In the genomic region with DNA sequence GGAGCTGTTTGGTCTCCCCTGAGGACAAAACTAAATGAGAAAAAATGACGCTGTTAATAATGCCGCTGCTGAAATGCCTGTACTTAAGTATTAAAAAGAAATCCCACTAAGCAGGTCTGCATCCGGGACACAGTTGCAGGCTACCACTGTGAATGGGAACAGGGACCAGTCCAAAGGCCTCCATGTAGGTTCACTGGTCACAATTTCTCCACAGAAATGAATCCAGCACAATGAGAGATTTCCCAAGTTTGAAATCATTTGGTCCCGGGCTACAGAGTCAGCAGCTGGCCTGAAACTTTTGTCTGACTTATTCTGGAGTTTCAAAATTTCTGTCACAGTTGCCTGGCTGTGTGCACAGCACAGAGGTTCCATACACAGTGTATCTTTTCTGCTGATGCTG, we compare ENCODE assay signal across 10 mouse cellular contexts.
A peak's percentile ranks its signal among the peaks of the same experiment; 100 is the strongest.
DNase-seq lines count a peak whose midpoint lies in the region; ATAC-seq and TF ChIP-seq lines count a peak whose summit lies in the region.
"Had no signal": no experiment of that assay in that cellular context is flagged by ENCODE, and none has a peak within 500 bp of the region (broad histone marks: within the 10 kb centered on the region; RNA-seq: fewer than 3 reads in every experiment).

No protein-coding gene starts in this region.

- H3K27ac ChIP-seq in heart, adult 2 months = peak overlapping the region; percentile 100
- H3K27ac ChIP-seq in embryonic facial prominence, embryonic 10.5 days (replicated peaks) = peak overlapping the region; percentile 69
- peak overlapping the region; percentile 17 for H3K27ac ChIP-seq in hindbrain, embryonic 11.5 days (ENCODE audit: low read depth, low read length)
- peak overlapping the region; percentile 25 for H3K27ac ChIP-seq in midbrain, embryonic 11.5 days (ENCODE audit: low read depth, low read length)

- H3K9me3 ChIP-seq in embryonic facial prominence, embryonic 10.5 days = no peaks in the 10 kb centered on the region
- H3K9me3 ChIP-seq in hindbrain, embryonic 11.5 days (ENCODE audit: control insufficient read depth, low read length) = no peaks in the 10 kb centered on the region
- no peaks in the 10 kb centered on the region for H3K9me3 ChIP-seq in midbrain, embryonic 11.5 days (ENCODE audit: control insufficient read depth, low read length)

- WGBS in heart, adult 2 months = 7% methylated on average over 4 of the region's 4 CpGs
- 26% methylated on average over 4 of the region's 4 CpGs for WGBS in embryonic facial prominence, embryonic 10.5 days
- 27% methylated on average over 4 of the region's 4 CpGs for WGBS in hindbrain, embryonic 11.5 days
- 18% methylated on average over 4 of the region's 4 CpGs for WGBS in midbrain, embryonic 11.5 days

- no peaks in the 10 kb centered on the region for H3K27me3 ChIP-seq in heart, adult 2 months (ENCODE audit: control insufficient read depth, insufficient read depth, low read length)
- 0 out of 2 replicates have a peak, but pooled peaks cover 6% of the 10 kb centered on the region for H3K27me3 ChIP-seq in embryonic facial prominence, embryonic 10.5 days (replicated peaks; ENCODE audit: low read depth, poor library complexity, severe bottlenecking)
- H3K27me3 ChIP-seq in hindbrain, embryonic 11.5 days (ENCODE audit: control insufficient read depth, insufficient read depth, low read length) = no peaks in the 10 kb centered on the region
- H3K27me3 ChIP-seq in midbrain, embryonic 11.5 days (ENCODE audit: control insufficient read depth, insufficient read depth, low read length) = no peaks in the 10 kb centered on the region

- no peak for TF ChIP-seq CTCF in heart, adult 2 months (IDR thresholded peaks at IDR 0.05)

- H3K4me1 ChIP-seq in heart, adult 2 months (ENCODE audit: control insufficient read depth, insufficient read depth, low read length) = peaks cover 6% of the 10 kb centered on the region
- peaks cover 78% of the 10 kb centered on the region for H3K4me1 ChIP-seq in embryonic facial prominence, embryonic 10.5 days
- H3K4me1 ChIP-seq in hindbrain, embryonic 11.5 days (replicated peaks; ENCODE audit: control insufficient read depth, insufficient read depth, low read length) = peaks cover 2% of the 10 kb centered on the region; the same call in 1 of the 2 replicates
- H3K4me1 ChIP-seq in midbrain, embryonic 11.5 days (ENCODE audit: control insufficient read depth, insufficient read depth, low read length) = peaks cover 51% of the 10 kb centered on the region

- peak overlapping the region; percentile 24; the same call in 1 of the 2 replicates for H3K4me2 ChIP-seq in hindbrain, embryonic 11.5 days (replicated peaks; ENCODE audit: low read depth, low read length)
- H3K4me2 ChIP-seq in midbrain, embryonic 11.5 days = peak overlapping the region; percentile 19; the same call in 1 of the 2 replicates

- no peak for TF ChIP-seq POLR2A in heart, adult 2 months (IDR thresholded peaks at IDR 0.05; ENCODE audit: insufficient read depth, low read depth, low read length)

- no peaks in the 10 kb centered on the region for H3K79me2 ChIP-seq in heart, adult 2 months (replicated peaks; ENCODE audit: control insufficient read depth, insufficient read depth, low read length)

- TF ChIP-seq EP300 in heart, adult 2 months (IDR thresholded peaks at IDR 0.05; ENCODE audit: insufficient read depth, low read depth, low read length) = no peak

- intact Hi-C loops in heart, adult 2 months (cut with DNase I) = loop anchor here (5.0 to 10.0 kb wide), 2 partner anchors 192 to 445 kb away; no protein-coding TSS in a partner anchor
- intact Hi-C loops in heart, postnatal 25 days (cut with DNase I) = loop anchor here (2.0 to 5.0 kb wide), 3 partner anchors 27 to 442 kb away; no protein-coding TSS in a partner anchor

- peak overlapping the region; percentile 69 for H3K4me3 ChIP-seq in heart, adult 2 months
- no peak overlapping the region for H3K4me3 ChIP-seq in embryonic facial prominence, embryonic 10.5 days
- no peak overlapping the region for H3K4me3 ChIP-seq in hindbrain, embryonic 11.5 days (ENCODE audit: low read depth, low read length)
- H3K4me3 ChIP-seq in midbrain, embryonic 11.5 days (ENCODE audit: low read depth, low read length) = no peak overlapping the region

- peak overlapping the region; percentile 57; the same call in 1 of the 2 replicates for H3K9ac ChIP-seq in heart, adult 2 months (ENCODE audit: low read depth, low read length)
- no peak overlapping the region for H3K9ac ChIP-seq in hindbrain, embryonic 11.5 days (ENCODE audit: low read depth, low read length)
- H3K9ac ChIP-seq in midbrain, embryonic 11.5 days (ENCODE audit: low read length) = peak overlapping the region; percentile 31

- DNase-seq in heart, adult 2 months = peak; percentile 42
- no peak for DNase-seq in heart, postnatal 25 days (ENCODE audit: low spot score)
- no peak for DNase-seq in embryonic facial prominence, embryonic 10.5 days (ENCODE audit: low spot score)
- no peak for DNase-seq in hindbrain, embryonic 11.5 days (ENCODE audit: low spot score)
- DNase-seq in midbrain, embryonic 11.5 days (ENCODE audit: low spot score, missing footprints) = no peak
- DNase-seq in left cerebral cortex, adult 18-20 months (ENCODE audit: low spot score in 2 of 2) = no peak
- no peak for DNase-seq in spleen, postnatal 14 days (ENCODE audit: low spot score in 2 of 2)
- no peak for DNase-seq in thymus, postnatal 10 days (ENCODE audit: low spot score in 2 of 2)
- DNase-seq: adrenal gland, postnatal 36 days; gastrocnemius, postnatal 10 days had no signal

- peaks cover 6% of the 10 kb centered on the region; the same call in 1 of the 2 replicates for H3K36me3 ChIP-seq in heart, adult 2 months (ENCODE audit: control insufficient read depth, insufficient read depth, low read length)
- H3K36me3 ChIP-seq in embryonic facial prominence, embryonic 10.5 days (replicated peaks) = no peaks in the 10 kb centered on the region
- H3K36me3 ChIP-seq in hindbrain, embryonic 11.5 days (ENCODE audit: control insufficient read depth, insufficient read depth, low read length) = no peaks in the 10 kb centered on the region
- H3K36me3 ChIP-seq in midbrain, embryonic 11.5 days (ENCODE audit: control insufficient read depth, insufficient read depth, low read length) = no peaks in the 10 kb centered on the region

- ATAC-seq in hindbrain, embryonic 11.5 days (ENCODE audit: low FRiP score) = no peak
- ATAC-seq in midbrain, embryonic 11.5 days (ENCODE audit: low FRiP score) = no peak

Comparison
In these comparisons a context has a peak if more than half of its experiments do, and no peak if none do; other contexts are left out.
1. DNase-seq: peak in heart, adult 2 months (2 of 2); none in heart, postnatal 25 days (single experiment), embryonic facial prominence, embryonic 10.5 days (single experiment), hindbrain, embryonic 11.5 days (single experiment), midbrain, embryonic 11.5 days (single experiment), left cerebral cortex, adult 18-20 months (0 of 2), spleen, postnatal 14 days (0 of 2) and thymus, postnatal 10 days (0 of 2).
2. H3K27ac ChIP-seq: peak in every context shown above with its lines; median percentile 100 in heart, adult 2 months; 69 in embryonic facial prominence, embryonic 10.5 days; 25 in midbrain, embryonic 11.5 days; 17 in hindbrain, embryonic 11.5 days.